Mouse (Mus musculus) E14TG2a.4 (cell line): ENCODE measurements at regions not wholly inside any gene's neighbourhood (a gene's known extent, or its start where the extent isn't known, plus 50 kb on each side); places are given as distances from the start of the nearest gene placed in this dataset.

Experiments used
- H3K27me3 ChIP-seq: 2 replicates; pipeline ENCODE4 v1.6.1; 2014; ENCODE audit warnings: low read length, control low read depth; ENCODE audit not compliant: insufficient read depth
- H3K36me3 ChIP-seq: 2 replicates; pipeline ENCODE4 v1.6.1; 2014; ENCODE audit warnings: low read length, control low read depth; ENCODE audit not compliant: insufficient read depth
- H3K4me1 ChIP-seq: replicated peaks from 2 replicates; pipeline ENCODE4 v1.6.1; 2014; ENCODE audit warnings: low read depth, low read length, control low read depth
- H3K4me3 ChIP-seq: replicated peaks from 2 replicates; pipeline ENCODE4 v1.5.1; 2014; ENCODE audit warnings: mild to moderate bottlenecking, low read length
- H3K9me3 ChIP-seq: 2 replicates; pipeline ENCODE4 v1.6.1; 2014; ENCODE audit warnings: low read length, control low read depth
- CTCF ChIP-seq: conservative IDR thresholded peaks from 2 replicates; pipeline ENCODE4 v1.5.1; 2014; ENCODE audit warnings: low read length
- NANOG ChIP-seq: IDR thresholded peaks from 2 replicates; pipeline ENCODE4 v1.6.1; 2014; ENCODE audit warnings: borderline replicate concordance, low read length, mixed read lengths
- POU5F1 ChIP-seq: IDR thresholded peaks from 2 replicates; pipeline ENCODE4 v1.6.1; 2014; ENCODE audit warnings: low read length, borderline replicate concordance

- Histone ChIP-seq H3K4me3 (no peak overlapping the region), H3K9me3 (no peaks in the 10 kb centered on the region; the same call in 1 of the 2 replicates), H3K36me3 (no peaks in the 10 kb centered on the region), H3K27me3 (no peaks in the 10 kb centered on the region), H3K4me1 (no peaks in the 10 kb centered on the region)
- no peak for TF ChIP-seq POU5F1
- TF ChIP-seq CTCF, result no peak
- no peak for TF ChIP-seq NANOG
Measured at GRCm38 (mm10) chr10:9569277-9569676, 105.7 kb downstream of the Samd5 start.

- Histone ChIP-seq H3K4me1 (no peaks in the 10 kb centered on the region), H3K4me3 (no peak overlapping the region), H3K36me3 (no peaks in the 10 kb centered on the region), H3K9me3 (peaks cover 6% of the 10 kb centered on the region; the same call in 1 of the 2 replicates), H3K27me3 (no peaks in the 10 kb centered on the region)
- no peak for TF ChIP-seq NANOG
- no peak for TF ChIP-seq POU5F1
- no peak for TF ChIP-seq CTCF
Measured at GRCm38 (mm10) chr10:9557517-9558065, 117.4 kb downstream of the Samd5 start.

GRCm38 (mm10) chr10:9557092-9557491 is 117.9 kb downstream of the Samd5 start:
- H3K9me3 ChIP-seq, result peaks cover 6% of the 10 kb centered on the region; the same call in 1 of the 2 replicates
- no peaks in the 10 kb centered on the region for H3K36me3 ChIP-seq
- TF ChIP-seq NANOG, result no peak
- TF ChIP-seq CTCF, result no peak
- TF ChIP-seq POU5F1, result no peak
- no peaks in the 10 kb centered on the region for H3K27me3 ChIP-seq
- no peaks in the 10 kb centered on the region for H3K4me1 ChIP-seq
- H3K4me3 ChIP-seq, result no peak overlapping the region

- no peaks in the 10 kb centered on the region for H3K4me1 ChIP-seq
- peaks cover 6% of the 10 kb centered on the region; the same call in 1 of the 2 replicates for H3K9me3 ChIP-seq
- TF ChIP-seq POU5F1 (no peak), CTCF (no peak), NANOG (no peak)
- H3K27me3 ChIP-seq, result no peaks in the 10 kb centered on the region
- no peaks in the 10 kb centered on the region for H3K36me3 ChIP-seq
- no peak overlapping the region for H3K4me3 ChIP-seq
Measured at GRCm38 (mm10) chr10:9553946-9554345, 121.1 kb downstream of the Samd5 start.

GRCm38 (mm10) chr10:9549913-9550709 is 124.9 kb downstream of the Samd5 start:
- Histone ChIP-seq H3K9me3 (peaks cover 6% of the 10 kb centered on the region; the same call in 1 of the 2 replicates), H3K36me3 (no peaks in the 10 kb centered on the region), H3K4me1 (no peaks in the 10 kb centered on the region), H3K27me3 (no peaks in the 10 kb centered on the region), H3K4me3 (no peak overlapping the region)
- TF ChIP-seq CTCF (no peak), POU5F1 (no peak), NANOG (no peak)

GRCm38 (mm10) chr10:9545807-9546206 is 129.2 kb downstream of the Samd5 start:
- no peak overlapping the region for H3K4me3 ChIP-seq
- H3K9me3 ChIP-seq, result no peaks in the 10 kb centered on the region
- H3K36me3 ChIP-seq, result no peaks in the 10 kb centered on the region
- no peaks in the 10 kb centered on the region for H3K4me1 ChIP-seq
- TF ChIP-seq NANOG, result no peak
- TF ChIP-seq POU5F1, result no peak
- TF ChIP-seq CTCF, result no peak
- H3K27me3 ChIP-seq, result no peaks in the 10 kb centered on the region

GRCm38 (mm10) chr10:9544041-9544786 is 130.8 kb downstream of the Samd5 start:
- Histone ChIP-seq H3K9me3 (no peaks in the 10 kb centered on the region), H3K27me3 (no peaks in the 10 kb centered on the region), H3K4me3 (no peak overlapping the region), H3K4me1 (no peaks in the 10 kb centered on the region), H3K36me3 (no peaks in the 10 kb centered on the region)
- TF ChIP-seq NANOG, result no peak
- TF ChIP-seq CTCF, result no peak
- TF ChIP-seq POU5F1, result no peak

GRCm38 (mm10) chr10:9541579-9541978 is 133.4 kb downstream of the Samd5 start:
- no peaks in the 10 kb centered on the region for H3K9me3 ChIP-seq
- no peak overlapping the region for H3K4me3 ChIP-seq
- TF ChIP-seq CTCF, result no peak
- no peak for TF ChIP-seq POU5F1
- TF ChIP-seq NANOG, result no peak
- H3K36me3 ChIP-seq, result no peaks in the 10 kb centered on the region
- H3K4me1 ChIP-seq, result no peaks in the 10 kb centered on the region
- H3K27me3 ChIP-seq, result no peaks in the 10 kb centered on the region
